Mouse (Mus musculus) olfactory bulb, adult 2 months (tissue): ENCODE data around the gene Pfdn2.

Experiments used
- CTCF ChIP-seq: fragments of 200-500 bp; IDR thresholded peaks from 2 replicates; pipeline ENCODE4 v1.5.1; 2012; ENCODE audit warnings: low read depth, mild to moderate bottlenecking, low read length, moderate library complexity; ENCODE audit not compliant: insufficient read depth
- POLR2A ChIP-seq: fragments of 200-500 bp; IDR thresholded peaks from 2 replicates; pipeline ENCODE4 v1.6.1; 2012; ENCODE audit warnings: mild to moderate bottlenecking, low read depth, low read length, moderate library complexity; ENCODE audit not compliant: insufficient read depth

GRCm38 (mm10) chr1:171355812-171356340 lies 10.4 kb downstream of the Pfdn2 start:
- TF ChIP-seq CTCF (no peak), POLR2A (no peak)
